Mouse (Mus musculus): ENCODE results near the gene Irf7. TPM values are rescaled to one million over a fixed set of nuclear protein-coding genes. Genes with fewer than 3 reads are reported as not detected.

Irf7 gene
- polyA plus RNA-seq, 1 experiment: 278 TPM

DNA sequence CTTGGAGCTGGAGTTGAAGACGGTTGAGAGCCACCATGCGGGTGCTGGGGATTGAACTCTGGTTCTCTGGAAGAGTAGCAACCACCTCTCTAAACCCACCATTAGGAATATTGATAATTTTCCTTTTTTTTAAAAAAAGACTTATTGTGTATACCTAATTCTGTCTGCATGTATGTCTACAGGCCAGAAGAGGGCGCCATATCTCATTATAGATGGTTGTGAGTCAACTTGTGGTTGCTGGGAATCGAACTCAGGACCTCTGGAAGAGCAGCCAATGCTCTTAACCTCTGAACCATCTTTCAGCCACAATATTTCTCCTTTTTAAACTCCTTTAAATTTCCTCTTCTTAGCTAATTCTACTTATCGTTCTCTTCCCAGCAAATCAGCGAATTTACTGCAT, 39.7 kb downstream of the Irf7 start:
- Histone ChIP-seq H3K4me1 (replicated peaks; ENCODE audit: control insufficient read depth, insufficient read depth, low read length) (peaks cover 26% of the 10 kb centered on the region), H3K27me3 (ENCODE audit: control insufficient read depth, insufficient read depth, low read length) (no peaks in the 10 kb centered on the region), H3K27ac (ENCODE audit: control insufficient read depth, insufficient read depth, low read length) (no peak overlapping the region), H3K36me3 (ENCODE audit: control insufficient read depth, insufficient read depth, low read length) (peaks cover under 1% of the 10 kb centered on the region; the same call in 1 of the 2 replicates), H3K4me3 (ENCODE audit: control insufficient read depth, insufficient read depth, low read length) (no peak overlapping the region)
- WGBS: 93% methylated on average over 6 of the region's 6 CpGs
- no peak for DNase-seq
- no peak for TF ChIP-seq POLR2A (IDR thresholded peaks at IDR 0.05; ENCODE audit: control insufficient read depth, extremely low read depth, insufficient read depth, low read length, poor library complexity)
- TF ChIP-seq CTCF (IDR thresholded peaks at IDR 0.05; ENCODE audit: borderline replicate concordance, control insufficient read depth, extremely low read depth, insufficient read depth, low read length, poor library complexity): no peak

DNA sequence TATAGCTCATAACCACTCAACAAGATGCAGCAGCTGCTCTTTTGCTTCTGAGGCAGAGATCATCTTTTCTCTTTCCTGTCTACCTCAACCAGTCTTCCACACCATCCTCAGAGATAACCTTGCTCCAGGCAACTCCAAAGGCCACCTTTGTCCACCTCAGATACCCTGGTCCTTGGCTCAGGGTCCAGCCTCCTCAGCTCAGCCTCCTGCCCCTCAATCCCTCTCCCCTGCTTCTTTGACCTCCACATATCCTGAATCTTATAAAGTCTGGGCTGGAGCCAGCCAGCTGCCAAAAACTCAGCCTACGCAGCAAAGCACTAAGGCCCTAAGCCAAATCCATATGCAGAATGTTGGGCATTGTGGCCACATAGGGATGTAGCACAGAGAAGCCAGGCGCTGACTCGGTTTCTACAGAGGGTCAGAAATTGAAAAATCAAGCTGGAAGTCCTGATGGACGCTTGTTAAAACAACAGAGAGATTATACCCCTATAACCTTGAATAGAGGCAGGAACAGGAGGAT, 43.5 kb downstream of the Irf7 start:
- no peak for DNase-seq
- no peak overlapping the region for H3K4me3 ChIP-seq (ENCODE audit: control insufficient read depth, insufficient read depth, low read length)
- H3K4me1 ChIP-seq (replicated peaks; ENCODE audit: control insufficient read depth, insufficient read depth, low read length): peaks cover 14% of the 10 kb centered on the region
- 99% methylated on average over 4 of the region's 4 CpGs for WGBS
- TF ChIP-seq POLR2A (IDR thresholded peaks at IDR 0.05; ENCODE audit: control insufficient read depth, extremely low read depth, insufficient read depth, low read length, poor library complexity) (no peak), CTCF (IDR thresholded peaks at IDR 0.05; ENCODE audit: borderline replicate concordance, control insufficient read depth, extremely low read depth, insufficient read depth, low read length, poor library complexity) (no peak)
- H3K27me3 ChIP-seq (ENCODE audit: control insufficient read depth, insufficient read depth, low read length): no peaks in the 10 kb centered on the region
- no peaks in the 10 kb centered on the region for H3K36me3 ChIP-seq (ENCODE audit: control insufficient read depth, insufficient read depth, low read length)
- H3K27ac ChIP-seq (ENCODE audit: control insufficient read depth, insufficient read depth, low read length): no peak overlapping the region

DNA sequence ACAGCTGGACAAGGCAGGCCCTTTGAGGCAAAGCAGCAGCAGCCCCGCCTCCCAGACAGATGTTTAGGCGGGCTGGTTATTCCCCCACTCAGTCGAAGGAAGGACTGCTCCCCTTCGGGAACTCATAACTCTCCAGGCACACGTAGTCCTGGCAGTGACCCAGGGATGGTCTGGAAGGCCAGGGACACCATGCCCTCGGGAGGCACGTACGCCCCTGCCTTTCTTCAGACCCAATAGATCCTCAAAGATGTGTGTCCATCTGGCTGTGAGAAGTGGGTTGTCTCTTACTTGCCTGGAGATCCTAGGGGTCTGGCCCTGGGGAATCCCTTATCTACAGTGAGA, 44.2 kb downstream of the Irf7 start:
- H3K27ac ChIP-seq (ENCODE audit: control insufficient read depth, insufficient read depth, low read length): no peak overlapping the region
- H3K27me3 ChIP-seq (ENCODE audit: control insufficient read depth, insufficient read depth, low read length): no peaks in the 10 kb centered on the region
- TF ChIP-seq CTCF (IDR thresholded peaks at IDR 0.05; ENCODE audit: borderline replicate concordance, control insufficient read depth, extremely low read depth, insufficient read depth, low read length, poor library complexity): no peak
- no peak for TF ChIP-seq POLR2A (IDR thresholded peaks at IDR 0.05; ENCODE audit: control insufficient read depth, extremely low read depth, insufficient read depth, low read length, poor library complexity)
- no peak for DNase-seq
- H3K4me3 ChIP-seq (ENCODE audit: control insufficient read depth, insufficient read depth, low read length): peak overlapping the region; percentile 24
- peaks cover 14% of the 10 kb centered on the region for H3K4me1 ChIP-seq (replicated peaks; ENCODE audit: control insufficient read depth, insufficient read depth, low read length)
- WGBS: 20% methylated on average over 8 of the region's 8 CpGs
- H3K36me3 ChIP-seq (ENCODE audit: control insufficient read depth, insufficient read depth, low read length): no peaks in the 10 kb centered on the region

DNA sequence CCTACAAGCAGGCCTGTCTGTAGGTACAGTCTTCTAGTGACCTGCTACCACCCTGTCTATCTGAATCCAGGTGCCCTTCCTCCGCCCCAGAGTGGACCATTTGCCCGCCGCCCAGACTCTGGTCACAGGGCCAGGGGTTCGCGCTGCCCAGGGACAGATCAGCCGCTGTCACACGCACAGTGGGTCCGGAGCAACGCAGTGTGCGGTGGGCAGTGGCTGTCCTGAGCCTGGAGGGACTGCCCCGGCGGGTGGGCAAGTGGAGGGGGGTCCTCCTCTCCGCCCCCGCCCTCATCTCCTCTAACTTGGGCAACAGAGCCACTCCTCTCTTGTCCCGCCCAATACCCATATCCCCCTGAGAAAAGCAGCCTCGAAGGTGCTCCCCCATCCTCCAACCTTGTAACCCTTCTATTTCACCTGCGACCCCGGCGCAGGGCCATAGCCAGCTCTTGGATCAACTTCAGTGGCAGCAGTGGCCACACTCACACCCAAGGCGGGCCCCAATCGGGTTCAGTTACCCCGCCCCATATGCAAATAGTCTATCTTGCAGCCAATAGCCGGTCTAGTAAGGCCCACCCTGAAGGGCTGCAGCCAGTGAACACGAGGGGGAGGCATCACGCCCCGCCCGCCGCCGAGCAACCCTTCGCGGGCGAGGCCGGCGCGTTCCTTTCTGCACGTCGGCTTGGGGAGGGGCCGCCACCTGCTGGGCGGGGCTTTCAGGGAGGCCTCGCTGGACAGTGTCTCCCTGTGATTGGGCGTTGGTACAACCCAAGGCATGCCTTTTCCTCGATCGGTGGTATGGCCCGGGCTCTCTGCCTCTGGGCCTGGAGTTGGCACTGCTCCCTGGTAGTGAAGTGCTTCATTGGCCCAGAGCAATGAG, 44.8 kb downstream of the Irf7 start:
- TF ChIP-seq CTCF (IDR thresholded peaks at IDR 0.05; ENCODE audit: borderline replicate concordance, control insufficient read depth, extremely low read depth, insufficient read depth, low read length, poor library complexity) (peak; percentile 54; the same call in 1 of the 2 replicates), POLR2A (IDR thresholded peaks at IDR 0.05; ENCODE audit: control insufficient read depth, extremely low read depth, insufficient read depth, low read length, poor library complexity) (no peak)
- peaks cover 16% of the 10 kb centered on the region for H3K4me1 ChIP-seq (replicated peaks; ENCODE audit: control insufficient read depth, insufficient read depth, low read length)
- no peak overlapping the region for H3K27ac ChIP-seq (ENCODE audit: control insufficient read depth, insufficient read depth, low read length)
- no peaks in the 10 kb centered on the region for H3K36me3 ChIP-seq (ENCODE audit: control insufficient read depth, insufficient read depth, low read length)
- H3K27me3 ChIP-seq (ENCODE audit: control insufficient read depth, insufficient read depth, low read length): no peaks in the 10 kb centered on the region
- DNase-seq: peak; percentile 90
- peak overlapping the region; percentile 24 for H3K4me3 ChIP-seq (ENCODE audit: control insufficient read depth, insufficient read depth, low read length)
- WGBS: 26% methylated on average over 44 of the region's 44 CpGs

DNA sequence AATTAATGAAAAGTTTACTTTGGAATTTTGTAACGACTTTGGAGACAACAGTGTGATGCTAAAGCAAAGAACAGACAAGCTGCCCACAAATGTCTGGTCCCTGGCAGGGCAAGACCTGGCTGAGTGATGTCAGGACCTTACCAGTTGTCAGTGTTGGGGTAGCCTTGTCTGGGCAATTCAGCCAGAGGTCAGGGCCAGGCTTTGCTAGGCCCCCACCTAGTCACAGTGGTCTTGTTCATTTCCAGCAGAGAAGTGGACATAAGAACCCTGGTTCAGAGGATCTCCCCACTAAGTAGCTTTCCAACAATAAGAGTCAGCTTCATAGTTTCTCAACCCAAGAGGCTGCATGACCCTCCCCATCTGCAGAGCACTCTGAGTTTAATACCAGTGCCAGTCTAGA, 45.9 kb downstream of the Irf7 start:
- Histone ChIP-seq H3K27me3 (ENCODE audit: control insufficient read depth, insufficient read depth, low read length) (no peaks in the 10 kb centered on the region), H3K36me3 (ENCODE audit: control insufficient read depth, insufficient read depth, low read length) (no peaks in the 10 kb centered on the region), H3K4me3 (ENCODE audit: control insufficient read depth, insufficient read depth, low read length) (no peak overlapping the region), H3K4me1 (replicated peaks; ENCODE audit: control insufficient read depth, insufficient read depth, low read length) (peaks cover 20% of the 10 kb centered on the region), H3K27ac (ENCODE audit: control insufficient read depth, insufficient read depth, low read length) (no peak overlapping the region)
- 86% methylated on average over 1 of the region's 1 CpGs for WGBS
- TF ChIP-seq CTCF (IDR thresholded peaks at IDR 0.05; ENCODE audit: borderline replicate concordance, control insufficient read depth, extremely low read depth, insufficient read depth, low read length, poor library complexity) (no peak), POLR2A (IDR thresholded peaks at IDR 0.05; ENCODE audit: control insufficient read depth, extremely low read depth, insufficient read depth, low read length, poor library complexity) (no peak)
- DNase-seq: no peak

DNA sequence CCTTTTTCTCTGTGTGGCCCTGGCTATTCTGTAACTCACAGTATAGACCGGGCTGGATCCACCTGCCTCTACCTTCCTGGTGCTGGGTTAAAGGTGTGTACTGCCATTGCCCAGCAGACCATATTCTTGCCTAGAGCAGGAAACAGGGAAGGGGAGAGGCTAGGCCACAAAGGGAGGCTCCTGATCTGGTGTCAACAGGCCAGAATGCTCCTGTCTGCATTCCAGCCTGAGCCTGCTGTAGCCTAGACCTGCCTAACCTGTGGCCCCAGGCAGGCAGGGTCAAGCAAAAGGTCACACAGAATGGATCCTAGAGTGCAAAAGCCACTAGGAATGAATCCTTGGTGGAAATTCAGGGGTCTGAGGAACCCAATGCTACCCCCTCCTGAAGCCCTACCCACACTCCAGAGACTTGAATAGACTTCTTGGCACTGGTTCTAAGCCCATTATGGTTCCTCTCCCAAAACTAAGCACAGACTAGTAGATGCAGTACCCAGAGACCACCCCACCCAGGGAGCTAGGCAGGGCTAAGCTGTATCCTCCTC, 46.7 kb downstream of the Irf7 start:
- no peak overlapping the region for H3K4me3 ChIP-seq (ENCODE audit: control insufficient read depth, insufficient read depth, low read length)
- H3K27me3 ChIP-seq (ENCODE audit: control insufficient read depth, insufficient read depth, low read length): no peaks in the 10 kb centered on the region
- H3K4me1 ChIP-seq (replicated peaks; ENCODE audit: control insufficient read depth, insufficient read depth, low read length): peaks cover 25% of the 10 kb centered on the region
- H3K36me3 ChIP-seq (ENCODE audit: control insufficient read depth, insufficient read depth, low read length): no peaks in the 10 kb centered on the region
- H3K27ac ChIP-seq (ENCODE audit: control insufficient read depth, insufficient read depth, low read length): no peak overlapping the region
- DNase-seq: no peak
- 93% methylated on average over 1 of the region's 1 CpGs for WGBS
- TF ChIP-seq CTCF (IDR thresholded peaks at IDR 0.05; ENCODE audit: borderline replicate concordance, control insufficient read depth, extremely low read depth, insufficient read depth, low read length, poor library complexity) (no peak), POLR2A (IDR thresholded peaks at IDR 0.05; ENCODE audit: control insufficient read depth, extremely low read depth, insufficient read depth, low read length, poor library complexity) (no peak)
